Mouse (Mus musculus) cerebellum, adult 2 months (tissue): ENCODE results near the gene Opa3.

Experiments used
- CTCF ChIP-seq: fragments of 200-500 bp; IDR thresholded peaks from 2 replicates; pipeline ENCODE4 v1.5.1; 2011; ENCODE audit warnings: low read depth, mild to moderate bottlenecking, control low read depth, low read length, moderate library complexity, borderline replicate concordance; ENCODE audit not compliant: insufficient read depth
- POLR2A ChIP-seq: fragments of 200-500 bp; IDR thresholded peaks from 2 replicates; pipeline ENCODE4 v1.6.1; 2011; ENCODE audit warnings: low read length, control low read depth, borderline replicate concordance; ENCODE audit not compliant: insufficient read depth

- TF ChIP-seq POLR2A (no peak), CTCF (peak; percentile 76)
Measured at GRCm38 (mm10) chr7:19299194-19299593, 71.1 kb downstream of the Opa3 start.
